Mouse (Mus musculus): Measurements from ENCODE around the gene Pld4.

Pld4 gene

DNA sequence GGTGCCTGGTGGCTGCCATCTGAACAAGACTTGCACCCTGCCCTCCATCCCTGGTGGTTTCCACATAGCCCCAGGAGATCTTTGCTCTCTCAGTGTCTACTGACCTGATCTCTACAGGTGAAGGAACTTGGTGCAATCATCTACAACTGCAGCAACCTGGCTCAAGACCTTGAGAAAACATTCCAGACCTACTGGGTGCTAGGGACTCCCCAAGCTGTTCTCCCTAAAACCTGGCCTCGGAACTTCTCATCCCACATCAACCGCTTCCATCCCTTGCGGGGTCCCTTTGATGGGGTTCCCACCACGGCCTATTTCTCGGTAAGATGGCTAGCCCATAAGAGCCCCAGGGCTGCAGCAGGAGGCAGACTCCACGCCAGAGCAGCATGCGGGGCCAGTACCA lies 6.1 kb downstream of the Pld4 start:
- CTCF ChIA-PET: no interaction called here

DNA sequence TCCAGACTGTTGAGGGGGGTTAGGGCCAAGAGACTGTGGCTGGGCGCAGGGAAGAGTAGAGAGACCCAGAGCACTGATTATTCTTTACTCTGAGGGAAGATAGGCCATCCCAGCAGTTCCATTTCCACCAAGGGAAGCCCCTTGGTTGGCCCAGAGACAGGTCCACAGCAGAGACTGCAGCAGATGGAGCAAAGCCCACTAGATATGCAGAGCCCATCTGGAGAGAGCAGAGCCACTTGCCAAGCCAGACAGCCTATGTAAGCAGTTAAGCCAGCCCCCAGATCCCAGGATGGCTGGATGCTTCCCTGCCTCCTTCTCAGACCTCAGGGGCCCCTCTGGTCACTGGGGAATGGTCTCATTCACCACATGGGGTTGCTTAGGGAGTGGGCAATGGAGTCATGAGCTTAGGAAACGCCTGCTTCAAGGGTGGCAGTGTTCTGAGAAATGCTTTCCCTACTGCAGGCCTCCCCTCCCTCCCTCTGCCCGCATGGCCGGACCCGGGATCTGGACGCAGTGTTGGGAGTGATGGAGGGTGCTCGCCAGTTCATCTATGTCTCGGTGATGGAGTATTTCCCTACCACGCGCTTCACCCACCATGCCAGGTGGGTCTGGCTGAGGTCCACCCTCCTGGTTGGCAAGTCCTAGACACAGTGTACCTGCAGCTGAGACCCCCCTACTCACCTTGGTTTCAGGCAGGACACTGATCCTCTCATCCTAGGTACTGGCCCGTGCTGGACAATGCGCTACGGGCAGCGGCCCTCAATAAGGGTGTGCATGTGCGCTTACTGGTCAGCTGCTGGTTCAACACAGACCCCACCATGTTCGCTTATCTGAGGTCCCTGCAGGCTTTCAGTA lies 6.8 kb downstream of the Pld4 start:
- CTCF ChIA-PET: no interaction called here

DNA sequence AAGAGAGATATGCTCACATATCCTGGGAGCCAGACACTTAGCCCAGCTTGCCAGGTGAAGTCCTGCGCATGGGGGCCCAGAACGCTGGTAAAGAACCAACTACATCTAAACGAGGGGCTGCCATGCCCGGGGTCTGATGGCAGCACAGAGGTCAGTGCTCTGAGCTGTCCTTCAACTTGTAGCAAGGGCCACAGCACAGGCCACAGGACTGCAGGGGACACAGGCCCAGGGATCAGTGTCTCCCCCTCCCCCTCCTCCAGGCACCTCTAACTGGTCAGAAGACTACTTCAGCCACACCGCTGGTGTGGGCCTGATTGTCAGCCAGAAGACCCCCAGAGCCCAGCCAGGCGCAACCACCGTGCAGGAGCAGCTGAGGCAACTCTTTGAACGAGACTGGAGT lies 7.7 kb downstream of the Pld4 start:
- CTCF ChIA-PET: no interaction called here

DNA sequence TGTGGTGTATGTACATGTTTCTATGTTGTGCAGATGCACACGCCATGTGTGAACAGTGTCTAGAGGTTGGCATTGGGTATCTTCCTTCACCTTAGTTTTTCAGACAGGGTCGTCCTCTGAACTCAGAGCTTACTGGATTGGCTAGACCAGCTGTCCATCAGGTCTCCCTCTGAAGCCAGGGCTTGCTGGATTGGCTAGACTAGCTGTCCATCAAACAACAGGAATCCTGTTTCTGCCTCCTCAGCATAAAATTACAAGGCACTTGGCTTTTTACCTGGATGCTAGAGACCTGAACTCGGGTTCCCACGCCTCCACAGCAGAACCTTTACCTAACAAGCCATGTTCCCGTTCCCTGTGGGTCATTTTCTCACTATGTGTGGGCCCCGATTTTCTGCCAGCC lies 8.6 kb downstream of the Pld4 start:
- CTCF ChIA-PET: no interaction called here

GRCm38 (mm10) chr12:112769751-112770150 lies 9.3 kb downstream of the Pld4 start:
- CTCF ChIA-PET: no interaction called here

GRCm38 (mm10) chr12:112770396-112770795 lies 9.9 kb downstream of the Pld4 start:
- CTCF ChIA-PET: no interaction called here

DNA sequence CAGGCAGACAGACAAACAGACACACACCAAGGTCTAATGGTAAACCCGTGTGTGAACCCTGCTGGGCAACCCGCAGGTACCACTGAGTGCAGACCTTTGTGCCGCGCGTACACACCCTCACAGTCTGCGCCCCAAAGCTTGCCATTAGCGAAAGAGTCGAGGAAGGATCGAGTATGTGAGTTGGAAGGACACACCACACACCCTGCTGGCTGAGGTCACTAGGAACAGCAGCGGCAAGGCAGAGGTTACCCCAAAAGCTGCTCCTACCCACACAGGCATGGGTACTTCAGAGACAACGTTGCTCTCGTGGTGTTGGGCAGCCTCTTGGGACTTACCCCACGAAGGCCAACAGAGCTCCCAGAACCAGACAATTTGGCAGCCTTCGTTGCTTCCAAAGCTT lies 11.9 kb downstream of the Pld4 start:
- CTCF ChIA-PET: no interaction called here

DNA sequence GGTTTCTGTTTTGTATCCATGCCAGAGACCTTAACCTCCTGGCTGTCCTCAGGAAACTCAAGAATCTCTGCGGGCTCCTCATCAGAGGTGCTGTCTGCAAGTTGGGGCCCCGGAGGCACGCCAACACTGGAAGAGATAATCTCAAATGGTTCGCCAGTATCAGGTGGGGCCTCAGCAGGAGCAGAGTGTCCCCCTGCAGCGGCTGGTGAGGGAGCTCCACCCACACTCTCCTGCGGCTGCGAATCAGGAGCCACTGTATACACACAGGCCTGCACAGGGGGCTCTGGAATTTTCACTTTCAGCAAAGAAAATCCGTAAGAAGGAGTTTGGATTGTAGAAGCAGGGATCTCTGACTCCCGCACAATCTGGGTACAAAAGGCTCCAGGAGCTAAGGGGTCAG lies 12.9 kb downstream of the Pld4 start:
- CTCF ChIA-PET: no interaction called here

GRCm38 (mm10) chr12:112774026-112774425 lies 13.6 kb downstream of the Pld4 start:
- CTCF ChIA-PET: no interaction called here

- CTCF ChIA-PET: no interaction called here
These were observed 14.0 kb downstream of the Pld4 start for GRCm38 (mm10) chr12:112774481-112774880.

- CTCF ChIA-PET: no interaction called here
These were observed 30.6 kb downstream of the Pld4 start for GRCm38 (mm10) chr12:112791026-112791425.

DNA sequence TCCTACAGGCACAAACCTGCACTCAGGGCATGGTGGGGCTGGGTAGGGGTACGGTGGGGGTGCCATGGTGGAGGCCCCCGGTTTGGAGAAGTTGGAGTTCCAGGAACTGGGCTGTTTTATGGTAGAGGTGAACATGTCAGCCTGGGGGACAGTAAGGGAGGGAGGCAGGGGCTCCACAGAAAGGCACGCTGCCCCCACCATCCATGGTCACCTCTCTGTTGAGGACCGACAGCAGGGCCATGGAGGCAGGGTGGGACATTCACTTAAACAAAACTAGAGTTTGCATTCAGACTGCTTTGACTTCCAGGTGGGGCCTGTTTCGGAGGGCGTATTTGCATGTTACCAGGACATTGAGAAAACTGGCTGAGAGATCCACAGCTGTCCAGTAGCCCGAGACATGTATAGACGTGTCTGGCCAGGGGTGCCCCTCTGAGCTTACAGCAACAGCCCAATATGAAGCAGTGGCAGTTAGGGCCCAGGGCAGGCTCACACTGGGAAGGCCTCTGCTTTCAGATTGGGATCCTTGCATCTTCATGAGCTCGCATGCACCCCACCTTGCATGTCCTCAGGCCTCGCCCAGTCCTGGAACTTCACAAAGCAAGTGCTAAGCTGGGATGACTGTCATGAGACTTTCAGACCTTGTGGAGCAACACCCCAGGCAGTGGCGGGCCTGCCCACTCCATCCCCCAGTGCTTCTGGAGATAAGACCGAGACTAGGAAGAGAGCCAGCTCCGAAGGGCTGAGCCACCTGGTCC lies 33.3 kb downstream of the Pld4 start:
- CTCF ChIA-PET: no interaction called here

GRCm38 (mm10) chr12:112794356-112794816 lies 33.9 kb downstream of the Pld4 start:
- CTCF ChIA-PET: no interaction called here

DNA sequence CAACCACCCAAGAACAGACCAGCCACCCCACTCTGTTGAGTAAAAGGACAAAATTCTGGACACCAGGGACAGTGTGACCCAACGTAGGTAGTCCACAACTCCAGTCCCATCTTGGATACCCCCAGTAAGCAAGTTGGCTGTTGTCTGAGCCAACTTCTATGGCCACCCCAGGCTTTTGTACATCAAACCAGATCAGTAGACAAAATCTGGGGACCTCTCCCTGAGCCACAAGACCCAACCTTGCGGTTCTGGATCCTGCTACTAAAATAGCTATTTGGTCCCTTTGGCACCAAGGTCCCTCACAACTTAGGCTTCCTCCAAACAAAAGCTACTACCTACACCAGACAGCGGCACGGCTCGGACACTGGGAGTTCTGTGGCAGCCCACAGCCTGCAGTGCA lies 34.5 kb downstream of the Pld4 start:
- CTCF ChIA-PET: no interaction called here

DNA sequence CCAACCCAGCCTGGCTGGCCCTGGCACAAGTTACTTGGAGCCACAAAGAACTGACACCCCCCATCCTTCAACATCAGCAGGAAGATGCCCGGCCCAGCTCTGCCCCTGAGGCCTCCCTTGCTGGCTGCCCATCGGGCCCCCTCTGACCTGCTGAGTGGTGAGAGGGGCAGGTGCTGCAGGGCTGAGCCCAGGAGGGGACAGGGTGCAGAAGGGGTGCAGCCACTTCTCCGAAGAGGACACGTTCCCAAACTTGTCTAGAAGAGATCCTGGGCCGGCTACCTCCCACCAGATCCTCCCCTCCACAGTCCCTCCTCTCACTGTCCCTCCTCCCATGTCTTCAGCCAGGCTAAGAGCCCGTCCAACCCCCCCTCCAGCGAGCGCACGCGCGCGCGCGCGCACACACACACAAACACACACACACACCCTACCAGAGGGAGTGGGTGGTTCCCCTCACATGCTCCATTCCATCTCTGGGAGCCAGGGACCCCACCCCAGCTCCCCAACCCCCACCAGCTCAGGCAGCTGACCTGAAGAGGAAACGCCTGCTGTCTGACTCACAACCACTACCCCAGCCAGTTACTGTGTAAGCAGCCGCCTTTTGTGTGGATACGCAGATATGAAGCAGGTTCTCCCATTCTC lies 35.1 kb downstream of the Pld4 start:
- CTCF ChIA-PET: no interaction called here

- CTCF ChIA-PET: interaction anchor here (0.6 kb wide), 1 partner anchor 1609 kb away, joined by 3 read pairs; no protein-coding TSS in a partner anchor
These were observed 36.4 kb downstream of the Pld4 start for GRCm38 (mm10) chr12:112796551-112797510.

DNA sequence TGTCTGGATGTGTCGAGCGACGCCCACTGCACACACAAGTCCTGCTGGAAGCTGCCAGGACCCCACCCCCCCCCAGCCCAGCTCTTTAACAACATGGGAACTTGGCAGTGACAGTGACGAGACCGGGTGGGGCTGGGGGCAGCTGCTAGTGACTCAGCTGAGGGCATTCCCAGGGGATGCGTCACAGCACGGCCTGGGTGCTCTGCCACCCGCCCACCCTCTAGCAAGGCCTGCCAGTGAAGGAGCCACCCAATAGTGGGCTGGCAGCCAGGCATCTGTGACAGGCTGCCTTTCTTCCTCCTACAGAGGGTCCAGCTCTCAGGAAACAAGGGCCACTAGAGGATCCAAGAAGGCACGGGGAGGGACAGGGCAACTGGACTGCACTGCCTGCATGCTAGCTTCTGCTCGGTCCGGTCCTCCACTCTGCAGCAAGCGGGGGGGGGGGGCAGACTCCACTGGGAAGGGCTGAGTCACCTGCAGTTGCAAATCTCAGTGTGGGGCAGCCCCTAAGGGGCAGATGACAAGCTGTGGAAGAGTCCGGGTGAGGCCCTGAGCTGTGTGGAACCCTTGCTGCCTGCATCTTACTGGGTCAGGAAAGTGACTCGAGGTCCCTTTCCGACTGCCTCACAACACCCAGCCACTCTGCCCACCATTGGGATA lies 37.3 kb downstream of the Pld4 start:
- CTCF ChIA-PET: no interaction called here

DNA sequence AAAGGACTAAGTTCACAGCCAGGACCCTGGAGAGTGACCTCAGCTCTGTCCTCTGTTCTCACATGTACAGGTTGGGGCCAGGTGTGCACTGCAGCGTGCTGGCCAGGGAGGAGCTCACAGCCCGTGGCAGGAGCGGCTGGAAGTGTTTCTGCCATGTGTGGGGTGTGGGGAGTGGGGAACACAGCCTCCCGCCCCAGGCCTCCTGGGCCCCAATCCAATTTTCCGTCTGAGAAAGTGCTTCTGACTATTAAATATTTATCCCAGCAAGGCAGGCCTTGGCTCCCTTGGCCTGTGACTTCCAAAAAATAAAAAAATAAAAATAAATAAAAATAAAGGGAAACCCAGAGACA lies 37.9 kb downstream of the Pld4 start:
- CTCF ChIA-PET: no interaction called here

DNA sequence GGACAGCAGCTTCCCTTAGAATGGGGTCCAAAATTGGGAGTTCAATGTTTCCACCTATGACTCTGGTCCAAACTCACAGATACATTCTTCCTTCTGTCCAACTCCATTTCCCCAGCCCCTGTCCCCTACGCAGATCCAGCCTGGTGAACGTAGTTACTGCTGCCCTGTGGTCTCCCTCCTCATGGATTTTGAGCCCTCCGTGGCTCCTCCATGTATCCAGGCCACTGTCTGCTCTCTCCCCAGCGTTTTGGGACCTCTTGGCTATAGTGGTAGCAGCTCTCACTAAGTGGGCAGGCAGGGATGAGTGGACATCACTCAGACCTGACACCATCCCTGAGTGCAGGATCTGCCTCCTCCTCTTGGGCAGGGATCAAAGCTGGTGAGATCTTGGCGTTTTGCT lies 38.3 kb downstream of the Pld4 start:
- CTCF ChIA-PET: no interaction called here

GRCm38 (mm10) chr12:112799237-112799970 lies 38.9 kb downstream of the Pld4 start:
- CTCF ChIA-PET: interaction anchor here (1.2 kb wide), 1 partner anchor 52 kb away, joined by 5 read pairs; no protein-coding TSS in a partner anchor
